Mouse (Mus musculus): Measurements from ENCODE around the gene Rad51b.

Gene Rad51b

GRCm38 (mm10) chr12:79492175-79492574, 195.1 kb downstream of the Rad51b start:
- DNase-seq (ENCODE audit: low read depth, low spot score) = no peak

- DNase-seq (ENCODE audit: low read depth, low spot score) = no peak
Measured at GRCm38 (mm10) chr12:79492613-79493012, 195.5 kb downstream of the Rad51b start.

GRCm38 (mm10) chr12:79493481-79493880, 196.4 kb downstream of the Rad51b start:
- no peak for DNase-seq (ENCODE audit: low read depth, low spot score)

GRCm38 (mm10) chr12:79498326-79498725, 201.2 kb downstream of the Rad51b start:
- no peak for DNase-seq (ENCODE audit: low read depth, low spot score)

- DNase-seq (ENCODE audit: low read depth, low spot score) = no peak
Measured at GRCm38 (mm10) chr12:79499809-79500208, 202.7 kb downstream of the Rad51b start.

- DNase-seq (ENCODE audit: low read depth, low spot score) = no peak
Measured at GRCm38 (mm10) chr12:79501877-79502276, 204.8 kb downstream of the Rad51b start.

GRCm38 (mm10) chr12:79502862-79503581, 205.9 kb downstream of the Rad51b start:
- DNase-seq (ENCODE audit: low read depth, low spot score) = no peak

GRCm38 (mm10) chr12:79503582-79504515, 206.8 kb downstream of the Rad51b start:
- DNase-seq (ENCODE audit: low read depth, low spot score) = no peak

- no peak for DNase-seq (ENCODE audit: low read depth, low spot score)
Measured at GRCm38 (mm10) chr12:79504641-79505040, 207.6 kb downstream of the Rad51b start.

- DNase-seq (ENCODE audit: low read depth, low spot score) = no peak
Measured at GRCm38 (mm10) chr12:79506421-79506820, 209.3 kb downstream of the Rad51b start.

GRCm38 (mm10) chr12:79507141-79507681, 210.1 kb downstream of the Rad51b start:
- no peak for DNase-seq (ENCODE audit: low read depth, low spot score)

- no peak for DNase-seq (ENCODE audit: low read depth, low spot score)
Measured at GRCm38 (mm10) chr12:79511454-79512204, 214.5 kb downstream of the Rad51b start.

- DNase-seq (ENCODE audit: low read depth, low spot score) = no peak
Measured at GRCm38 (mm10) chr12:79512205-79512886, 215.3 kb downstream of the Rad51b start.

- DNase-seq (ENCODE audit: low read depth, low spot score) = no peak
Measured at GRCm38 (mm10) chr12:79512982-79513681, 216.1 kb downstream of the Rad51b start.

GRCm38 (mm10) chr12:79514680-79515079, 217.6 kb downstream of the Rad51b start:
- DNase-seq (ENCODE audit: low read depth, low spot score) = no peak

GRCm38 (mm10) chr12:79522374-79522773, 225.3 kb downstream of the Rad51b start:
- no peak for DNase-seq (ENCODE audit: low read depth, low spot score)

- no peak for DNase-seq (ENCODE audit: low read depth, low spot score)
Measured at GRCm38 (mm10) chr12:79524941-79525871, 228.1 kb downstream of the Rad51b start.

GRCm38 (mm10) chr12:79525872-79526271, 228.8 kb downstream of the Rad51b start:
- no peak for DNase-seq (ENCODE audit: low read depth, low spot score)

GRCm38 (mm10) chr12:79527222-79527621, 230.1 kb downstream of the Rad51b start:
- no peak for DNase-seq (ENCODE audit: low read depth, low spot score)

Data from retina, adult 2 months (tissue).